Mouse (Mus musculus) E14TG2a.4 (cell line): Measurements from ENCODE around the gene Ihh.

Source experiments
- CTCF ChIP-seq: conservative IDR thresholded peaks from 2 replicates; pipeline ENCODE4 v1.5.1; 2014; ENCODE audit warnings: low read length
- NANOG ChIP-seq: IDR thresholded peaks from 2 replicates; pipeline ENCODE4 v1.6.1; 2014; ENCODE audit warnings: borderline replicate concordance, low read length, mixed read lengths
- POU5F1 ChIP-seq: IDR thresholded peaks from 2 replicates; pipeline ENCODE4 v1.6.1; 2014; ENCODE audit warnings: low read length, borderline replicate concordance

GRCm38 (mm10) chr1:74950066-74950465 lies 1.4 kb downstream of the Ihh start:
- no peak for TF ChIP-seq CTCF
- no peak for TF ChIP-seq POU5F1
- no peak for TF ChIP-seq NANOG
